Mouse (Mus musculus) v-Abl transformed pro-B cells (cell line): ENCODE measurements around the gene Nlk.
"Not testable (repeated sequence)": the region's sequence is repeated elsewhere in the genome, so short reads cannot be mapped to it uniquely, and the experiment has no call there.

Experiments used
- in situ Hi-C, 2 experiments: fragments of 400-800 bp; cut with MboI; formaldehyde crosslinking; loops; one replicate each; pipeline ENCODE4 v1.15.1; 2025; ENCODE audit not compliant: unreplicated experiment in 2 of 2

Nlk gene

DNA sequence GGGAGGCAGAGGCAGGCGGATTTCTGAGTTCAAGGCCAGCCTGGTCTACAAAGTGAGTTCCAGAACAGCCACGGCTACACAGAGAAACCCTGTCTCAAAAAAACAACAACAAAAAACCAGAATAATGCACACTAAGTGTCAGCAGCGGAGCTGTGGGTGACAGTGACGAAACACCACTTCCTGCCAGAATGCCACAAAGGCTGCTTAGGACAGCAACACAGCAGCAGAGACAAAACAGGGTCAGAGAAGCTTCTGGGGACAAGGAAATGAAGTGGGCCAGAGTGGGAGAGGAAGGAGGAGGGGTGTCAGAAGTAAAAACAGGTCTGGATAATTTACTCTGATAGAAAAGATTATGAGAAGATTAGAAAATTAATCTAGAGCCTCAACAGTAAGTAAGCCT is 97.1 kb downstream of the Nlk start:
- in situ Hi-C loops = no loop called here

DNA sequence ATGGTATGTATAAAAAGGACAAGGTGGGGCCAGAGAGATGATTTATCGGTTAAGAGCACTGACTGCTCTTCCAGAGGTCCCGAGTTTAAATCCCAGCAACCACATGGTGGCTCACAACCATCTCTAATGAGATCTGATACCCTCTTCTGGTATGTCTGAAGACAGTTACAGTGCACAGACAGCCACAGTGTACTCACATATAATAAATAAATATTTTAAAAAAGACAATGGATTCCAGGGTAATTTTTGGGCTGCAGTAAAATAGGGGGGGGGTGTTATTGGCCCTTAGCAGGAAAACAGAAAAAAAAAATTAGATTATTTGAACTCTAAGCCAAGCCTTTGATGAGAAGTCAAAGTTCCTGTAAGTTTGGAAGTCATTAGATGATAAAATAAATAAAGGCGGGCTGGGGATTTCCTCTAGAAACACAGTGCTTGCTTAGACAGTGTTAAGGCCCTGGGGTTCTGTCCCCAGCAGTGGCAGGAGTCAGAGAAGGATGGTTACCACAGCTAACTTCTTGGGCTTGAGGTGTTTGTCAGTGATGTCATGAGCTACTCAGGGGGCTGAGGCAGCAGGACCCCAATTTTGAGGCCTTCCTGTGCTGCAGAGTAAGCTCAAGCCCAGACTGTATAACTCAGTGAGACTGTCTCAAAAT is 98.3 kb downstream of the Nlk start:
- in situ Hi-C loops = no loop called here

DNA sequence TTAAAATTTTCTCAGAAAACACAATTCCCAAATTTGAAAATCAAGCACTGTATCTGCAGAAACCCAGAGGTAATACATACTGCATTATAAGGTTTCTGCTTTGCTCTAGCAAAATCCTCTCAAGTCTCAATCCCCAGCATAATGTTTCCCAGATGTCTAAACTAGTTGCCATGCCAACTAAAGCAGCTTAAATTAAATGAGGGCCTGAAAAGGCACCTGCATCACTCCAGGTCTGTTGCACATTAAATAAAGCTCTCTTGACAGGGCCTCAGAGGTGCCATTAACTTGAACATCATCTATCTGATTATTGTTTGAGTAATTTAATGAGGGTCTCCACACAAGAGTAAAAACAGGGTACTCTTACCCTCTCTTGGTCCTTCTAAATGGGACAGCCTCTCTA is 100.4 kb downstream of the Nlk start:
- in situ Hi-C loops = no loop called here

DNA sequence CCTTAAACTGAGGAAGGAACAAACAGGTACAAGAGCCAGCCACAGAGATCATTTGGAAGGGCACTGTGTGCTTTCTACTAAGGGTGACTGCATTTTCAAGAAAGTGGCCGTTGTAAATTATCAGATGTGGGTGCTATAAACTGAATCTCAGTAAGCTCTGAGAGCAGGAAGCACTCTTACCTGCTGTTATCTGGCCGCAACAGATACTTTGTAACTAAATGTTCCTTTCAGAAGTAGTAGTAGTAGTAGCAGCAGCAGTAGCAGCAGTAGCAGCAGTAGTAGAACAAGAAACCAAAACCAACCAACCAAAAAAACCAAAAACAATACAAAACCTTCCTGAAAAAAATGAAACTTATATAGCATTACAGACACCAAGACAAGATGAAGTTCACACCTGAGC is 101.4 kb downstream of the Nlk start:
- in situ Hi-C loops = no loop called here

DNA sequence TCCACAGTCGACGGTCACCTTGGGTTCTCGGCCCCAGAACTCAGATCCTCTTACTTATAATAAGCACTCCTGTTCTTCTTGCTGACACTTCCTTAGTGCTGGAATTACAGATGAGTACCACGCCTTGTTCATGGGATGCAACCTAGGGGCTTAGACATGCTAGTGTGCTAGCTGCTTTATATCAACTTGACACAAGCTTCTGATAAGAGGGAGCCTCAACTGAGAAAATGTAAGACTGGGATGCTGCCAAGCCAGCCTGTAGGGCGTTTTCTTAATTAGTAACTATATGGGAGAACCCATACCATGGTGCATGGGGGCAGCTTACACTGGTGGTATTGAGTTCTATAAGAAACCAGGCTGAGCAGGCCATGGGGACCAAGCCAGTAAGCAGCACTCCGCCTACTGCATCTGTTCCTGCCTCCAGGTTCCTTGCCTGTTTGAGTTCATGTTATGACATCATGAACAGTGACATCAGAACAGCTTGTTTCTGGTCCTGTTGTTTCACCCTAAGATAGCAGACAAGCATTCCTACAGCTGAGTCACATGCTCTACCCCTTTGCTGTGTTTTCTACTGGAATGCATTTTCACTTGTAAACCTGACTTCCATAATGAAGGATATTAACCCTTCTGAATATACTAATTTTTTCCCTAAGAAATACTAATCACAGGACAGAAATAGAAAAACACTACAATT is 102.8 kb downstream of the Nlk start:
- in situ Hi-C loops = no loop called here

DNA sequence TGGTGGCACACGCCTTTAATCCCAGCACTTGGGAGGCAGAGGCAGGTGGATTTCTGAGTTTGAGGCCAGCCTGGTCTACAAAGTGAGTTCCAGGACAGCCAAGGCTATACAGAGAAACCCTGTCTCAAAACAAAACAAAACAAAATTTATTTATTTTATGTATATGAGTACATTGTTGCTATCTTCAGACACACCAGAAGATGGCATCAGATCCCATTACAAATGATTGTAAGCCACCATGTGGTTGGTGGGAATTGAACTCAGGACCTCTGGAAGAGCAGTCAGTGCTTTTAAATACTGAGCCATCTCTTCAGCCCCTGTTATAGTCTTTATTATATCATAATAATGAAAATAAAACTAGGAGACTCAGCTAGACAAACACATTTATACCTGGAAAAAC is 109.5 kb downstream of the Nlk start:
- in situ Hi-C loops = loop anchor here (10.0 kb wide), 1 partner anchor 367 kb away; no protein-coding TSS in a partner anchor

DNA sequence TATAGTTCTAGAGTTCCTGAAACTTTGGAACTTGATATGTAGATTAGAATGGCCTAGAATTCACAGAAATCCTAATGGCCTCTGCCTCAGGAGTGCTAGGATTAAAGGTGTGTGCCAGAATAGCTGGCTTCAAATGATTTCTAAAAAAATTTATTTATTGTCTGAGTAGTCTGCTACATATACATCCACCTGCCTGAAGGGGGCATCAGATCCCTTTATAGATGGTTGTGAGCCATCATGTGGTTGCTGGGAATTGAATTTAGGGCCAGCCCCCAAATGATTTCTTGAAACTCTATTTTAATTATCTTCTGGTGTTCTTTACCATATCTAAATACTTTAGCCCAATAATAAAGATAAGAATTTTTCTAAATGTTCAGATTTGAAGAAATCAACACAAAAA is 111.1 kb downstream of the Nlk start:
- in situ Hi-C loops = loop anchor here (10.0 kb wide), 1 partner anchor 369 kb away; no protein-coding TSS in a partner anchor

DNA sequence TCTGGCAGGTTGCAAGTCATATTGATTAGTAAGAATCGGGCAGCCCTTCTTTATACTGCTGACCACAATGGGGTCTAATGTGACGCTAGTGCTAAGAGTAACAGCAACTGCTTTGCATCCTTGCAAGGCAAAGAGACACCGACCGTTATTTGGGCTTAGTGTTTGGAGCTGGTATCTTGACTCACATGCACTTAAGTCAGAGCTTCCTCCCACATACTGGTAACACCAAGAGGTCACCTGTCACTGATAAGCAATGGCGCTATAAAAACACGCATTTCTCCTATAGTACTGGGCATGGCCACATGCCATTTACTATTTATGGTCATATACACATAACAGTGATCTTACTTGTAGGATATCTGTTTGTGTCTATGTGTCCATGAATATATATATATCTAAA is 114.3 kb downstream of the Nlk start:
- in situ Hi-C loops = loop anchor here (10.0 kb wide), 1 partner anchor 372 kb away; no protein-coding TSS in a partner anchor

DNA sequence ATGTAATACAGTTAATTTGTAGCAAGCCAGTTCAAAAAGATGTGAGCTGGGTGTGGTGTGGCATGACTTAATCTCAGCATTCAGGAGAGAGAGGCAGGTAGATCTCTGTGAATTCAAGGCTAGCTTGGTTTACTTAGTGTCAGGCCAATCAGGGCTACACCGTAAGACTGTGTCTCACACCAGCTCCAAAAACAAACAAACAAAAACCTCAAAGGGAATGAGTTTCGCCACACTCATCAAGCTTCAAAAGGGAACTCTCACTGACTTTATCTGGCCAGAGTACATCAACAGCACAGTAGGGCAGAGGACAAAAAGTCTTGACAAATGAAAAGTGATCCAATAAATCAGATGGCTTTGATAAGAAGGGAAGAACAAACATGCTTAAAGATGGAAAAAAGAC is 122.2 kb downstream of the Nlk start:
- in situ Hi-C loops = no loop called here

DNA sequence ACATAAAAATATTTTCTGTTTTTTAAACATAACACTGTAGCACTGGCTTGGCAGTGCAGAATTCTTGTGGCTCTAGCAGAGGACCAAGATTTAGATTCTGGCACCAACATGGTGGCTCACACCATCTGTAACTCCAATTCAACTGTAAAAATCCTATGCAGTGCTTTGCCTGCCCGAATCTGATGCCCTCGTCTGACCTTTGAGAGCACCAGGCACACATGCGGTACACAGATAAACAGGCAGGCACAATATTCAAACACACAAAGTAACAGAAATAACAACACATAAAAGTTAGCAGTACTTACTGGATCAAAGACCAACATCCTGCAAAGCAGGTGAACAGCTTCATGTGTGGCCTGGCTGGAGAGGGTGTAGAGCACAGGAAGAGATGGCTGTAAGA is 122.6 kb downstream of the Nlk start:
- in situ Hi-C loops = no loop called here

DNA sequence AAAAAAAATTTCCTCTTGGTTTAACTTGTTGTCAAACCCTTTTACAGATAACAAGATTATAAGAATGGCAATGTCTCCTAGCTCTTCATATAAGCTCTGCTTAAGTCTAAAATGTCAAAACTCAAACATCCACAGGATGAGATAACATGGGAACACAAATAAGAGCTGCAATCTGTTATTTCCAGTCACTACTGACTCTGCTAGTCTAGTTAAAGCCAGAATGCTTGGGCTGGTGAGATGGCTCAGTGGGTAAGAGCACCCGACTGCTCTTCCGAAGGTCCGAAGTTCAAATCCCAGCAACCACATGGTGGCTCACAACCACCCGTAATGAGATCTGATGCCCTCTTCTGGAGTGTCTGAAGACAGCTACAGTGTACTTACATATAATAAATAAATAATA is 123.1 kb downstream of the Nlk start:
- in situ Hi-C loops = not testable (repeated sequence)

DNA sequence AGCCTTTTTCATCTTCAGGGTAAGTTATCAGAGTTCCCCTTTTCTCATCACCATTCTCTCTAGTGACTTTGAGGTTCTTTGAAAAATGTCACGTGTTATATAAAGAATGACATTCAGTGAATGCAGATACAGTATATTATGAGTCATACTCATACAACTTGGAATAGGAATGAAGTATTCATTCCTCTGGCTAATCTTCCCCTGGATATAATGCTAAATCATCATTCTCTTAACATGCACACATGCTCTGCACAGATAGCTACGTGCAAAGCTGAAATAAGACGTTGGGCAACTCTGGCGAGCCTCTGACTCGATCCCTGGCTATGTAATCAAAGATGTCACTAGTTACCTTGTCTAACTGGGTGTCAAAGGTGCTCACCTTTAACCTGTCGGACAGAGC is 125.3 kb downstream of the Nlk start:
- in situ Hi-C loops = no loop called here

DNA sequence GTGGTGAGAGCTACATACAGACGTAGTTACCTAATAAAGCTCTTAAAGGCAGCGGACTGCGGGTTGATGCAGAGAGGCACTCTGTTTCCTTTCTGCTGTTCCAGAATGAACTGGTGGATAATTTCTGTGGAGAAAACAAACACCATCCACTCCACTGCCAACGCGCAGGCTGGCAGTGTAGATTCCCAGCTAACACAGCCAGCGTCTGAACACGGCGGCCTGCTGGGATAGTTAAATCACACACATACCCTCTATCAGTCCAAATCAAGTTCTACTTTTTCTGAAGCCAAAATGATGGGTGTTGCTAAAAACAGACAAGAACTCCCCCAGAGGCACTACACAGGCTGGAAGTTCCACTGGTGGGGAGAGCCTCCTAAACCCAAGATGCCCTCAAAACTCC is 125.7 kb downstream of the Nlk start:
- in situ Hi-C loops = no loop called here

DNA sequence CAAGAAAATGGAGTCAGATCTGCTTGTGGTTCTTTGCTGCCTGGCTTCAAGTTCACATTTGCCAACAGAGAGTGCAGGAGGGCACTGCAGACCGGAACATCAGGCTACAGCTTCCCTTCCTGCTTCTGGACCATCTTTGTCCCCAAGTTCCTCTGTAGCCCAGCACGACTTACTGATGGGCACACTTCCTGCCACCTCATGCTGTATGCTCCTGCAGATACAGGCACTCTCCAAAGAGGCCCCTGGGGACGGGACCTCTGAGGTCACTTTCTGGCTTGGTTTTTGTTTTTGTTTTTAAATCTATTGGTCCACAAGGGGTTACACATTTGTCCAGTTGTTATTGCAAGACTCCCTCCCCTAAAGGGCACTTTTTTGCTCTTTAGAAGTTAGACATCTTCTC is 127.4 kb downstream of the Nlk start:
- in situ Hi-C loops = no loop called here

DNA sequence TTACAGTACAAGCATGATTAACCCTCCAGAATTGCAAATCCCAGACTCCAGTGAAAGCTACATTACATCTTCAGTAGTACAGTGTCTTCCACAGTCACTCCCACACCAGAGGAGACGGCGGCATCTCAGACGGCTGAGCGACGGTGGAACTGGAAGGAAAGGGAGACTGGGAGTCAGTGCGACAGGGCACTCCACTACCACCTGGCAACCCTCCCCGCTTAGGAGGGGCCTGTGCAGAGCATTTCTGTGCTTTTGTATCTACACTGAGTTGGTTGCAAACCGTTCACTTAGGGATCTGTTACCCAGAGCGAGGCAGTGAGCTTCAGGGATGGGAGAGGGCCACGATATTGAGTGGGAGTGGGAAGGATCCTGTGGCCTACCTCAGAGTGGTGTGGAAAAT is 128.3 kb downstream of the Nlk start:
- in situ Hi-C loops = no loop called here

DNA sequence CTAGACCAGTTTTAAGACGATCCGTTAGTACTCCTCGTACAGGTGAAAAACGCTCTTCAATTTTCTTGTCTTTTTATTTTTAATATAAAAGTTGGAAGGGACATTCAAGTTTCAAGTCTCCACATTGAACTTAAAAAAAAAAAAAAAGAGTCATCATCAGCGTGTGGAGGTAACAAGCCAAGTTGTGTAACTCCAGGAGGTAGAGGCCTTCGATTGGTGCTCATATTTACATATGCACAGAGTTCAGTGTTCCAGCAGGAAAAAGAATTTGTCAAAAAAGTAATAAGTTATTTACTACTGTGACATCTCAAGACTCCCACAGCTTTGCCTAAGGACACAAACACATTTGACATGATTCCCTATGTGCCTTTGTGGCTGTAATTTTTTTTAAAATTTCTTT is 129.6 kb downstream of the Nlk start:
- in situ Hi-C loops = no loop called here

DNA sequence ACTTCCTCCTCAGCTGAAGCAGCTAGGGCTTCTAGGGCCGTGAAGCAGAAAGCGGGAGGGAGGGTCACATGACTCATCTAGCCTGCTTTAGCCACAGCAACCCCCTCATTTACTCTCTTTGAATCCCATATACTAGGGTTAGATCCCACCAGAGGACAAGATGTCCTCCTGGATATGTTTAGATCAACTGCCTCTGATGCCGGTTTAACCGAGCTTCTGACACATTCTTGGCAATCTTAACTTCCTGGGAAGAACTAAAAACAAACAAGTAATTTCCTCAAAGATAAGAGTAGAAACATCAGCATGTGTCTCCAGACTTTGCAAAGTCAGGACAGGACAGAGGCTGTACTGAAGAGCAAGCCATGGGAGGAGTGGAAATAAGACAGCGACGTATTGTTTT is 130.4 kb downstream of the Nlk start:
- in situ Hi-C loops = no loop called here

DNA sequence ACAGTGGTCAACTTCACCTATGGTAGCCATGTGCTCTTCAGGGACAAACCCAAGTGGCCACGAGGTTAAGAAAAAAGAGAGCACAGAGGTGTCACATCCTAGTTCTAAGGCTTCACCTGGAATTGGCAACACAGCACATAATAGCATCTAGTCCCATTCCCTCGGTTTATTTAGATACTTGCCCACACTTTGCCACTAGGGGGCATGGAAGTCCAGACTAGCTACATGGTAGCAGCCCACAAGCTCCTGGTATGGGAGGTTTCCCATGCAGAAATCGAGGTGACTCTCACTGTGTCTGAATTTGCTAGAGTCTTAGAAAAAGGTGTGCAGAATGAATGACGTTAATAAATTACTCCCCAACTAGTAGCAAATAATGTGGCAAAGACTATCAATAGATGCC is 136.7 kb downstream of the Nlk start:
- in situ Hi-C loops = loop anchor here (5.0 kb wide), 2 partner anchors 267 to 272 kb away; partner anchors contain the start of gene Lyrm9 (in 1 of the 2)

DNA sequence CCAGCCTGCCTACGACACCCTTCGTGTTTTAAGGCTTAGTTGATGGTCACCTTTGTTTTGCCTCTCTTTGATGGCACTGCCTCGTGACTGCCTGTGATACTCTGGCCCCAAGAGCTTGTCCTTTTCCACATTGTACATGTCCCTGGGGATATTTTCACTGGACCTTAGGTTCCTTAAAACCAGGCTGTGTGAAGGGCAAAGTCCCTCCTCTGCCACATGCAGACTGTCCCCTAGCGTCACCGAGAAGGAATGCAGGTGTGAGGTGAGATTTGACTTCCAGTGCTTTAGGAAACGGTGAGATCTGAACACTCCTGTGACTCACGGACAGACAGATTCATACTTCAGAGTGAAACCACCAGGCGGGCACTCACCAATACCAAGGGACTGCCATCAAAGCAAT is 139.9 kb downstream of the Nlk start:
- in situ Hi-C loops = no loop called here

DNA sequence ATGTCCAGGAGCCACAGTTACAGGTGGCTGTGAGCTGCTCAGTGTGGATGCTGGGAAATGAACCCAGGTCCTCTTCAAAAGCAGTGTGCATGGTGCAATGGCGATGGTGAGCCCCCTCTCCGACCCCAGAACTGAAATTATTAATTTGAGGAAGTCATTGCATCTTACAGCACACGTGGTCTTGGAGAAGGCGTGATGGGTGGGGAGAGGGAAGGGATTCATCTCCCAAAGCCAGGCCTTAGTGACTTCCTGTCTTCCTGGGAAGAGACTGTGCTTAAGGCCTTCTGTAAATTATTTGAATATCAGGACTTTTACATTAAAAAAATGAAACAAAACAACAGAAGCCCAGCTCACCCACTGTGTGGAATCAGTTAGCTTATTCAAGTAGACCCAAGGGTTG is 141.1 kb downstream of the Nlk start:
- in situ Hi-C loops = no loop called here

DNA sequence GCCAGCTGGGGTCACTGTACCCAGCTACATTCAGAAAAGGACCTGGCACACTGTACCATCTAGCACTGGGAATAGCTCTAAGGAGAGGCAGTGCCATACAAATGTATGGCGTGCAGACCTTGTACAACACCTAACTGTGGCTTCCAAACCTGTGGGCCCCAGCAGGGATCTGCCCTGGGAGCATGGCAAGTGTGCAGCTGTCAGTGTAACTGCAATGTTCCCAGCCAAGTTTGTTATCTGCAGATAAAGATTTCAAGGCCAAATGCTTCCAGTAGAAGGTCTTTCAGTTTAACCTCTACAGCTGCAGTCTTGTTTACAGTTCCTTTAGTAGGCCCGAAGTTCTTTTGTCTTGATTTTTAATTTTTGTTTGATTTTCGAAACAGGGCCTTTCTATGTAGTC is 141.6 kb downstream of the Nlk start:
- in situ Hi-C loops = no loop called here

DNA sequence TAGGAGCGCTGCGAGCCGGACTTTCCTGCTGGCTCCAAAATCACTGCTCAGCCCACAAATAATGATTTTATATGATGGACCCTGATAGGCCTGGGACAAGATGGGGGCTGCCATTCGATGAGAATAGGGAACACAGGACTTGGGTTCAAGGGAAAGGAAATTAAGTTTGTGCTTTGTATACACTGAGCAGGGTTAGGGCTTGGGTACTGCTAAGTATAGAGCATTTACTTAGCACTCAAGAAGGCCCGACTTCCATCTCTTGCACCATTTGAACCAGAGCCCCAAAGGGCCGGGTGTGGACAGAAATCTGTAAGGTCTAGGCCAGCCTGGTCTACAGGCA is 146.1 kb downstream of the Nlk start:
- in situ Hi-C loops = no loop called here
